Mouse (Mus musculus) cerebellum, adult 2 months (tissue): Measurements from ENCODE around the gene Gm49450.

Source experiments
- CTCF ChIP-seq: fragments of 200-500 bp; IDR thresholded peaks from 2 replicates; pipeline ENCODE4 v1.5.1; 2011; ENCODE audit warnings: low read depth, mild to moderate bottlenecking, control low read depth, low read length, moderate library complexity, borderline replicate concordance; ENCODE audit not compliant: insufficient read depth
- POLR2A ChIP-seq: fragments of 200-500 bp; IDR thresholded peaks from 2 replicates; pipeline ENCODE4 v1.6.1; 2011; ENCODE audit warnings: low read length, control low read depth, borderline replicate concordance; ENCODE audit not compliant: insufficient read depth

GRCm38 (mm10) chr15:98949607-98949892, 3.8 kb downstream of the Gm49450 start:
- TF ChIP-seq CTCF (no peak), POLR2A (no peak)
